Mouse (Mus musculus): Measurements from ENCODE around the gene Fgf3. TPM values are rescaled to one million over a fixed set of nuclear protein-coding genes. Genes with fewer than 3 reads are reported as not detected.
"Not testable (repeated sequence)": the region's sequence is repeated elsewhere in the genome, so short reads cannot be mapped to it uniquely, and the experiment has no call there.

Gene Fgf3
- polyA plus RNA-seq, 1 experiment: 2.4 TPM

- Histone ChIP-seq H3K4me1 (ENCODE audit: control insufficient read depth, insufficient read depth, low read length) (no peaks in the 10 kb centered on the region), H3K4me3 (replicated peaks; ENCODE audit: control insufficient read depth, low read depth, low read length) (no peak overlapping the region), H3K27ac (ENCODE audit: control insufficient read depth, insufficient read depth, low read depth, low read length, poor library complexity) (no peak overlapping the region; the same call in 1 of the 2 replicates)
- TF ChIP-seq CTCF (IDR thresholded peaks at IDR 0.05; ENCODE audit: control insufficient read depth, insufficient read depth, low read length) (no peak), POLR2A (IDR thresholded peaks at IDR 0.05; ENCODE audit: borderline replicate concordance, control insufficient read depth, low read depth, low read length) (no peak)
- 88% methylated on average over 1 of the region's 1 CpGs for WGBS
These were observed 40.5 kb downstream of the Fgf3 start for GRCm38 (mm10) chr7:144878401-144878800.

DNA sequence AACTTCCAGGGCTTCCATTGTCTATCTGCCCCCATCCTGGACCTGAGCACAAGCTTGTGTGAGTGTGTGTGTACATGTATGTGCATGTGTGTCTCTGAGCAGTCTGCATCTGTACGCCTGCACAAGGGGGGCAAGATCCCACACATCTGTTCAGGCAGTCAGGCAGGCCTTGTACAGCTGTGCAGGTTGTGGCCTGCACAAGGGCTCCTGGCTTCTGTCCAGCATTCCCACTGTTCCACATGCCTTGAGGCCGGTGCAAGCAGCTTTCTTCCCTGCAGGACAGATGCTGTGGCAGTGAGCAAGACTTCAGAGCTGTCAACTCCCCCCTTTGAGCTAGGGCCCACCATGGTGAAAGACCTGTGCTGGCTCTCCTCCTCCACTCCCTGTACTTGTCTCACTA lies 45.2 kb downstream of the Fgf3 start:
- Histone ChIP-seq H3K27ac (ENCODE audit: control insufficient read depth, insufficient read depth, low read depth, low read length, poor library complexity) (no peak overlapping the region), H3K4me3 (replicated peaks; ENCODE audit: control insufficient read depth, low read depth, low read length) (no peak overlapping the region), H3K4me1 (ENCODE audit: control insufficient read depth, insufficient read depth, low read length) (no peaks in the 10 kb centered on the region)
- WGBS: 49% methylated on average over 2 of the region's 2 CpGs
- TF ChIP-seq POLR2A (IDR thresholded peaks at IDR 0.05; ENCODE audit: borderline replicate concordance, control insufficient read depth, low read depth, low read length): no peak
- no peak for TF ChIP-seq CTCF (IDR thresholded peaks at IDR 0.05; ENCODE audit: control insufficient read depth, insufficient read depth, low read length)

DNA sequence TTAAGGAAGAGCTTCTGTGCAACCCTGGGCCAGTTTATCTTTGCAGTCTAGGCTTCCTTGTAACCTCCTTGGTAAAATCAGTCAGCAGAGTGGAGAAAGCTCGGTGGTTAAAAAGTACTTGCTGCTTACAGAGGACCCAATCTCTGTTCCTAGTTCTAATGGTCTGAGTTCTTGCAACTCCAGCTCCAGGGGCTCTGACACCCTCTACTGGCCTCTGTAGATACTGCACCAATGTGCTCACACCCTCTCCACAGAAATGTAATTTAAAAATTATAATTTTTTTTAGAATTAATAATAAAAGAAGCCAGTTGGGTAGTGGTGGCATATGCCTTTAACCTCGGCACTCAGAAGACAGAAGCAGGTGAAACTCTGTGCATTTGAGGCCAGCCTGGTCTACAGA lies 49.8 kb downstream of the Fgf3 start:
- WGBS: 74% methylated on average over 2 of the region's 2 CpGs
- H3K4me3 ChIP-seq (replicated peaks; ENCODE audit: control insufficient read depth, low read depth, low read length): no peak overlapping the region
- no peak overlapping the region for H3K27ac ChIP-seq (ENCODE audit: control insufficient read depth, insufficient read depth, low read depth, low read length, poor library complexity)
- TF ChIP-seq POLR2A (IDR thresholded peaks at IDR 0.05; ENCODE audit: borderline replicate concordance, control insufficient read depth, low read depth, low read length): no peak
- TF ChIP-seq CTCF (IDR thresholded peaks at IDR 0.05; ENCODE audit: control insufficient read depth, insufficient read depth, low read length): no peak
- H3K4me1 ChIP-seq (ENCODE audit: control insufficient read depth, insufficient read depth, low read length): no peaks in the 10 kb centered on the region

- Histone ChIP-seq H3K4me1 (ENCODE audit: control insufficient read depth, insufficient read depth, low read length) (no peaks in the 10 kb centered on the region), H3K27ac (ENCODE audit: control insufficient read depth, insufficient read depth, low read depth, low read length, poor library complexity) (no peak overlapping the region), H3K4me3 (replicated peaks; ENCODE audit: control insufficient read depth, low read depth, low read length) (no peak overlapping the region)
- no peak for TF ChIP-seq CTCF (IDR thresholded peaks at IDR 0.05; ENCODE audit: control insufficient read depth, insufficient read depth, low read length)
- TF ChIP-seq POLR2A (IDR thresholded peaks at IDR 0.05; ENCODE audit: borderline replicate concordance, control insufficient read depth, low read depth, low read length): no peak
- WGBS: 22% methylated on average over 18 of the region's 18 CpGs
These were observed 50.8 kb downstream of the Fgf3 start for GRCm38 (mm10) chr7:144888564-144889299.

DNA sequence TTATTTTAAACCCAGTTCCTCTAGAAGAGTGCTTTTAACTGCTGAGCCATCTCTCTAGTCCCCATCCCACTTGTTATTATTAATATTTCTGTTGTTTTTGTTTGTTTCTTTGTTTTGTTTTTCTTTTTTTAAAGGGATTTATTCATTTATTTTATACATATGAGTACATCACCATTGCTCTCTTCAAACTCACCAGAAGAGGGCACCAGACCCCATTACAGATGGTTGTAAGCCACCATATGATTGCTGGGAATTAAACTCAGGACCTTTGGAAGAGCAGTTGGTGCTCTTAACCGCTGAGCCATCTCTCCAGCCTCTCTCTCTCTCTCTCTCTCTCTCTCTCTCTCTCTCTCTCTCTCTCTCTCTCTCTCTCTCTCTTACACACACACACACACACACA lies 52.8 kb downstream of the Fgf3 start:
- not testable (repeated sequence) for H3K27ac ChIP-seq (ENCODE audit: control insufficient read depth, insufficient read depth, low read depth, low read length, poor library complexity); H3K4me1 ChIP-seq (ENCODE audit: control insufficient read depth, insufficient read depth, low read length); H3K4me3 ChIP-seq (replicated peaks; ENCODE audit: control insufficient read depth, low read depth, low read length)
- 84% methylated on average over 1 of the region's 1 CpGs for WGBS

DNA sequence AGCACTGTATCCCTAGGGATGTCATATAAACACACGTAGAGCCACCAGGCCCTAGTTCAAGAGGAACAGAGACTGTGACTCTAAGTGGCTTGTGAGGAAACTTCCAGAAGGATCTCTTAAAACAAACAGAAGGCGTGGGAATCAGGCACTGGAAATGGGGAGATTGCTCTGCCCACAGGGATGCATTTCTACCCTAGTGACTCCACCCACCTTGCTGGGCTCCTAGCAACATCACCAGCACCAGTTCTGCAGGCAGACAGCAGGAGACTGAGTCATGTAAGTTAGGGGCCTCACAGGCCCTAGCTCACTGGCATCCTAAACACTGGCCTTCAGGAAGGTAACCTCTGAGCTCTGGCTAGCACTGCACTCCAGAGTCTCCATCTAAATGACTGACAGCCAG lies 54.0 kb downstream of the Fgf3 start:
- TF ChIP-seq POLR2A (IDR thresholded peaks at IDR 0.05; ENCODE audit: borderline replicate concordance, control insufficient read depth, low read depth, low read length) (no peak), CTCF (IDR thresholded peaks at IDR 0.05; ENCODE audit: control insufficient read depth, insufficient read depth, low read length) (no peak)
- WGBS: 78% methylated on average over 2 of the region's 2 CpGs
- H3K4me1 ChIP-seq (ENCODE audit: control insufficient read depth, insufficient read depth, low read length): peaks cover 1% of the 10 kb centered on the region
- H3K27ac ChIP-seq (ENCODE audit: control insufficient read depth, insufficient read depth, low read depth, low read length, poor library complexity): no peak overlapping the region
- no peak overlapping the region for H3K4me3 ChIP-seq (replicated peaks; ENCODE audit: control insufficient read depth, low read depth, low read length)

- no peak overlapping the region for H3K27ac ChIP-seq (ENCODE audit: control insufficient read depth, insufficient read depth, low read depth, low read length, poor library complexity)
- 60% methylated on average over 6 of the region's 6 CpGs for WGBS
These were observed 54.4 kb downstream of the Fgf3 start for GRCm38 (mm10) chr7:144892322-144892721.

More at GRCm38 (mm10) chr7:144892322-144892721, 54.4 kb downstream of the Fgf3 start:
- no peak for TF ChIP-seq CTCF (IDR thresholded peaks at IDR 0.05; ENCODE audit: control insufficient read depth, insufficient read depth, low read length)
- no peak for TF ChIP-seq POLR2A (IDR thresholded peaks at IDR 0.05; ENCODE audit: borderline replicate concordance, control insufficient read depth, low read depth, low read length)
- H3K4me3 ChIP-seq (replicated peaks; ENCODE audit: control insufficient read depth, low read depth, low read length): no peak overlapping the region
- H3K4me1 ChIP-seq (ENCODE audit: control insufficient read depth, insufficient read depth, low read length): peaks cover 1% of the 10 kb centered on the region

Other genes starting within 250 kb of the Fgf3 start
- gene Ano1, start 86.1 kb upstream of the Fgf3 start, polyA plus RNA-seq (2011; ENCODE audit: insufficient read depth, insufficient read length, low replicate concordance, missing spikeins): 1.4 and 1.5 TPM in 2 replicates
- gene Fgf4, start 9.3 kb downstream of the Fgf3 start, polyA plus RNA-seq (2011; ENCODE audit: insufficient read depth, insufficient read length, low replicate concordance, missing spikeins): 4.6 TPM in 1 of 2 replicates, not detected in the other
- not detected in 2 replicates for gene Fgf15, start 58.4 kb downstream of the Fgf3 start, polyA plus RNA-seq (2011; ENCODE audit: insufficient read depth, insufficient read length, low replicate concordance, missing spikeins)
- gene LTO1, start 77.0 kb downstream of the Fgf3 start, polyA plus RNA-seq (2011; ENCODE audit: insufficient read depth, insufficient read length, low replicate concordance, missing spikeins): 8.8 and 25.8 TPM in 2 replicates
- gene Ccnd1, start 101.8 kb downstream of the Fgf3 start, polyA plus RNA-seq (2011; ENCODE audit: insufficient read depth, insufficient read length, low replicate concordance, missing spikeins): 2.7 and 10.0 TPM in 2 replicates

Measured in bone marrow, adult 2 months (tissue).